Mouse (Mus musculus): ENCODE measurements around the gene Zfp296. TPM values are rescaled to one million over a fixed set of nuclear protein-coding genes. Genes with fewer than 3 reads are reported as not detected.

The Zfp296 gene
- 0.20 and 0.46 TPM in 2 replicates for polyA plus RNA-seq (2015; fragmentation: Nextera tagmentation; extraction: Ambion mirVana)

DNA sequence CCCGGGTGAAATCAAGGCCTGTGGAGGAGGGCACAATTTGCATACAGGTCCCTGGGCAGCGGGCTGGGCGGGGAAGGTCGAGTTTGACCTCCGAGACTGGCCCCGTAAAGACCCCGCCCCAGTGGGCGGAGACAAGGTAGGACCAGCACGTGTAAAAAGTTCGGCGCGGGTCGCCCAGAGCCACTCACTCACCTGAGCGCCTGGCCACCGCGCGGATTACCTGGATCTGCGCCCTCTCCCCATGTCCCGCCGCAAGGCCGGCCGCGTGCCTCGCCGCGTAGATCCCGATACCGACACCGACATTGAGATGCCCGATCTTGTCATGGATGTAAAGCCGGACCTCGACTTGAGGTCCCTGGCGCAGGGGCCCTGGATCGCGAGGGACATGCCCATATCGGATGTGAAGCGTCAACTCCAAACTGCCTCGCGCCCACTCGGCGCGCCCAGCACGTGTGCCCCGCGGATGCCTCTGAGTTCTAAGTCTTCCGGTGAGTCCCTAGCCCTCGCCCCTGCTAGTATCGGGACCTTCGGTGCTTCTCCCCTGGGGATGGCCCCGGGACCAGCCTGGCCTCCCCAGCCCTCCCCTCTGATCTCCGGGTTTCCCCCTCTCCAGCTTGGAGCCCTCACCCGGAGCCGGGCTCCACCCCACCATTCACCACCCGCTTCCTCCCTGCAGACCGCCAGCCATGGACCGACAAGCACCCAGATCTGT lies at the start of gene Zfp296, which contains the start of gene Gemin7:
Gene Zfp296, plus strand, starts transcription at position 147 of the 712 bp plus-strand sequence.
Gene Gemin7, minus strand, starts transcription at position 455 of the 712 bp plus-strand sequence.
- no peak for ATAC-seq
- Histone ChIP-seq H3K4me2 (ENCODE audit: low read length) (peak within 1 kb of the TSS; percentile 60), H3K4me1 (ENCODE audit: control insufficient read depth, insufficient read depth, low read depth, low read length) (peaks cover 16% of the 10 kb centered on the region), H3K9ac (ENCODE audit: low read depth, low read length) (peak within 1 kb of the TSS; percentile 33), H3K36me3 (ENCODE audit: control insufficient read depth, insufficient read depth, low read length) (peaks cover 14% of the 10 kb centered on the region), H3K27me3 (replicated peaks; ENCODE audit: control insufficient read depth, insufficient read depth, low read length) (peaks cover 33% of the 10 kb centered on the region), H3K9me3 (ENCODE audit: control insufficient read depth, low read length) (no peaks in the 10 kb centered on the region), H3K27ac (ENCODE audit: low read depth, low read length) (no peak within 1 kb of the TSS), H3K4me3 (ENCODE audit: low read length) (peak within 1 kb of the TSS; percentile 34)
- 2% methylated on average over 56 of the region's 56 CpGs for WGBS

DNA sequence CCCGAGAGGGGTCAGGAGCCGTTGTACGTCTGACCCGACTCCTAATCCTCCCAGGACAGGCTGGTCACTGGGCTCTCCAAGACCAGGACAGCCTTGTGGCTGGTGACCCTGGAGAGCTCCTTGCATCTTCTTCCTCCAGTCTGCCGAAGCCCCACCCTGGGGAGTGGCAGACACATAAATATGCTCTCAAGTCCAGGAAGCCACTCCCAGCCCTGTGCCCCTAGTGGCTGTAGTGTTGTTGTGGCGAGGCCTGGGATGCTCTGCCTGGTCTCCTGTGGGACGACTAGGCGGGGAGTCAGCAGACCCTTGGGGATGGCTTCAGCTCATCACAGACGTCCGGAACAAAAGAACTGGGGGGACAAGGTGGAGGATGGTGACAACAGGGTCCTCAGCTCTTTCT lies 46.0 kb upstream of the Zfp296 start:
- 76% methylated on average over 10 of the region's 10 CpGs for WGBS
- ATAC-seq = no peak
- H3K36me3 ChIP-seq (ENCODE audit: control insufficient read depth, insufficient read depth, low read length) = peaks cover 32% of the 10 kb centered on the region

DNA sequence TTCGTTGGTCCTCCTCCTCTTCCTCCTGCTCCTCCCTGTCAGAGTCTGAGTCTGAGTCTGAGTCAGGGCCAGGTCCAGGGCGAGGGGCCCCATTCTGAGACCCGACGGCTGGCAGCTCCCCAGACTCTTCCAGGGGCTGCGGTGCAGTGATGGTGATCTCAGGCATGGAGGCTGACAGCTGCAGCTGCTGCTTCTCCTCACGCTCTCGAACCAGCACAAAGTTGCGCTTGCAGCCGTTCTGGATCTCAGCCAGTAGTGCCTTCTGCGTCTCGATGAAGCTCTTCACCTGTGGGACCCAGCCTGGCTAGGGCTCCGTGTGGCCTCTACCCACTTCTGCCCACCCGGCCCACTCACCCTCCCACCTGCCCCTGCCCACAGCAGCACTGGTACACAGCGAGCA lies 44.8 kb upstream of the Zfp296 start:
- H3K27me3 ChIP-seq (replicated peaks; ENCODE audit: control insufficient read depth, insufficient read depth, low read length) = no peaks in the 10 kb centered on the region
- no peak for ATAC-seq
- no peaks in the 10 kb centered on the region for H3K9me3 ChIP-seq (ENCODE audit: control insufficient read depth, low read length)
- 89% methylated on average over 14 of the region's 14 CpGs for WGBS
- no peaks in the 10 kb centered on the region for H3K4me1 ChIP-seq (ENCODE audit: control insufficient read depth, insufficient read depth, low read depth, low read length)
- peaks cover 32% of the 10 kb centered on the region for H3K36me3 ChIP-seq (ENCODE audit: control insufficient read depth, insufficient read depth, low read length)
- no peak overlapping the region for H3K4me3 ChIP-seq (ENCODE audit: low read length)
- no peak overlapping the region for H3K27ac ChIP-seq (ENCODE audit: low read depth, low read length)
- H3K9ac ChIP-seq (ENCODE audit: low read depth, low read length) = no peak overlapping the region
- no peak overlapping the region for H3K4me2 ChIP-seq (ENCODE audit: low read length)

More for the DNA sequence above, 46.0 kb upstream of the Zfp296 start:
- Histone ChIP-seq H3K9ac (ENCODE audit: low read depth, low read length) (no peak overlapping the region), H3K27me3 (replicated peaks; ENCODE audit: control insufficient read depth, insufficient read depth, low read length) (no peaks in the 10 kb centered on the region), H3K9me3 (ENCODE audit: control insufficient read depth, low read length) (no peaks in the 10 kb centered on the region), H3K4me3 (ENCODE audit: low read length) (no peak overlapping the region), H3K4me1 (ENCODE audit: control insufficient read depth, insufficient read depth, low read depth, low read length) (no peaks in the 10 kb centered on the region), H3K27ac (ENCODE audit: low read depth, low read length) (no peak overlapping the region), H3K4me2 (ENCODE audit: low read length) (no peak overlapping the region)

DNA sequence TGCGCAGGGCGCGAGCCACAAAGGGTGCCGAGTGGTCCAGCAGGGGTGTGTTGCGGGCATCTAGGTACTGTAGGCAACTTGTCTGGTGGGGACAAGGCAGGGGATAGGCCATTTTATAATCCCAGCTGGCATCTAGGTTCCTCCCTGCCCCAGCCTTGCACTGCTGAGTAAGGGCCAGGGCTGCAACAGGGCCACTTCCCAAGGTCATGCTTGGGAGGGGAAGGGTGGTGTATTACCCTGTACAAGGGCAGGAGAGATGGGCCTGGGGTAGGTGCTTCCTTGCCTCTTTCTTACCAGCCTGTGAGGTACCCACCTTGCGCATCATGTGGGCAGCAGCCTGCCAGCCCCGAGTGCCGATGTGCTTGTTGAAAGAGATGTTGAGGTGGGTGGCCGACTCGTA lies 42.4 kb upstream of the Zfp296 start:
- H3K9ac ChIP-seq (ENCODE audit: low read depth, low read length) = no peak overlapping the region
- no peak overlapping the region for H3K4me3 ChIP-seq (ENCODE audit: low read length)
- H3K9me3 ChIP-seq (ENCODE audit: control insufficient read depth, low read length) = no peaks in the 10 kb centered on the region
- H3K27ac ChIP-seq (ENCODE audit: low read depth, low read length) = no peak overlapping the region
- H3K4me2 ChIP-seq (ENCODE audit: low read length) = no peak overlapping the region
- H3K4me1 ChIP-seq (ENCODE audit: control insufficient read depth, insufficient read depth, low read depth, low read length) = no peaks in the 10 kb centered on the region
- H3K27me3 ChIP-seq (replicated peaks; ENCODE audit: control insufficient read depth, insufficient read depth, low read length) = no peaks in the 10 kb centered on the region
- 93% methylated on average over 10 of the region's 10 CpGs for WGBS
- H3K36me3 ChIP-seq (ENCODE audit: control insufficient read depth, insufficient read depth, low read length) = peaks cover 32% of the 10 kb centered on the region
- ATAC-seq = no peak

DNA sequence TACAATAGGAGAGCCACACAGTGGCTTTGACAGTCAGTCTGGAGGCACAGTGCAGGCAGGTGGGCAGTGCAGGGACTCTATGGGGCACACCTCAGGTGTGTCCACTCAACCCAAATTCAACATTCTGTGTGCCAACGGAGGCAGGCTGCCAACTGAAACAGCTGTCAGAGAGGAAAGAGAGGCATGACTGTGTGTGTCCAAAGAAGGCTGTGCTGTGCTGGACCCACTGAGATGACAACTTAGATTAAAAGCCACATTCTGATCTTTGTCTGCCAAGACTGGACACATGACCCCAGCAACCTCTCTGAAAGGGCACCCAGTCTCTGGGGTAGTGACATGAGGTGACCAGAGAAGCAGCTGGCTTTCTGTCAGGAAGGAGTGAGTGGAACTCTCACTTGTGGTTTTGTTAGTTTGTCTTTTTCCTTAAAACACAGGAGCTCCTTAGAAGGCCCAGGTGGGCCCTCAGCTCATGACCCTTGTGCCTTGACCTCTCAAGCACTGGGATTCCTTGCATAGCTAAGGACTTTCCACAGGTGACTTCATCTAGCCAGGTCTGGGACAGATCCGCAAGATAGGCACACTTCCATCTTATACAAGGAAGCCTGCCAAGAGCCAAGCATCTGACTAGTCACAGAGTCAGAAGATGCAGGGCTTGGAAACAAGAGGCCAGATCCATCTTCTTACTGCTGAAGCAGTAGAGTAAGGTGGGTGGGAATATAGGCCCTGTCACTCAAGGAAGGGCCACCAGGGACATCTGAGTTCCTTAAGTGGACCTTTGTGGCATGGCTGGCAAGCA lies 36.1 kb upstream of the Zfp296 start:
- no peaks in the 10 kb centered on the region for H3K9me3 ChIP-seq (ENCODE audit: control insufficient read depth, low read length)
- 68% methylated on average over 2 of the region's 2 CpGs for WGBS
- no peak overlapping the region for H3K9ac ChIP-seq (ENCODE audit: low read depth, low read length)
- H3K4me2 ChIP-seq (ENCODE audit: low read length) = no peak overlapping the region
- no peaks in the 10 kb centered on the region for H3K36me3 ChIP-seq (ENCODE audit: control insufficient read depth, insufficient read depth, low read length)
- H3K27ac ChIP-seq (ENCODE audit: low read depth, low read length) = no peak overlapping the region
- ATAC-seq = no peak
- H3K4me1 ChIP-seq (ENCODE audit: control insufficient read depth, insufficient read depth, low read depth, low read length) = peaks cover 23% of the 10 kb centered on the region
- no peak overlapping the region for H3K4me3 ChIP-seq (ENCODE audit: low read length)
- no peaks in the 10 kb centered on the region for H3K27me3 ChIP-seq (replicated peaks; ENCODE audit: control insufficient read depth, insufficient read depth, low read length)

DNA sequence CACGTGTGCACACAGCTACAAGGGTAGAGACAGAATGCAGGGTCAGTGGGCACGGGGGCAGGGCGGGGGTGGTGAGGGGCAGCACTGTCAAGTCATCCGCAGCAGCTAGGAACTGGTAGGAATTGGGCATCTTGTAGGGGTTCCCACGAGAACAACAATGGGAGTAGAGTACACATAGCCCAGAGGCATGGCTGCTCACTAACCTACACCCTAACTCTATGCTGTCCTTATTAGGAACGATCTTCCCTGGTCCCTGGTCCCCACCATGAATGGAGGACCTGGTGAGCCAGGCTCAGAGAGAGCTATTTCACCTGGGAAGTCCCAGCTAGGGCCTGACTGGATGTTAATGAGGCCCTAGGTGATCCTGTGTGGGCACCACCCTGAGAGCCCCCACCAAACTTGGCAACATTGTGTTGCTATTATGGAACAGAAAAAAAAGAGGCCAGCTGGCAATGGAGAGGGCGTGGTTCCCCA lies 35.4 kb upstream of the Zfp296 start:
- WGBS = 53% methylated on average over 7 of the region's 7 CpGs
- no peak overlapping the region for H3K4me2 ChIP-seq (ENCODE audit: low read length)
- H3K4me1 ChIP-seq (ENCODE audit: control insufficient read depth, insufficient read depth, low read depth, low read length) = peaks cover 23% of the 10 kb centered on the region
- no peak overlapping the region for H3K4me3 ChIP-seq (ENCODE audit: low read length)
- H3K9ac ChIP-seq (ENCODE audit: low read depth, low read length) = no peak overlapping the region
- ATAC-seq = peak; percentile 15
- H3K27me3 ChIP-seq (replicated peaks; ENCODE audit: control insufficient read depth, insufficient read depth, low read length) = no peaks in the 10 kb centered on the region
- peak overlapping the region; percentile 6; the same call in 1 of the 2 replicates for H3K27ac ChIP-seq (ENCODE audit: low read depth, low read length)
- no peaks in the 10 kb centered on the region for H3K9me3 ChIP-seq (ENCODE audit: control insufficient read depth, low read length)
- no peaks in the 10 kb centered on the region for H3K36me3 ChIP-seq (ENCODE audit: control insufficient read depth, insufficient read depth, low read length)

DNA sequence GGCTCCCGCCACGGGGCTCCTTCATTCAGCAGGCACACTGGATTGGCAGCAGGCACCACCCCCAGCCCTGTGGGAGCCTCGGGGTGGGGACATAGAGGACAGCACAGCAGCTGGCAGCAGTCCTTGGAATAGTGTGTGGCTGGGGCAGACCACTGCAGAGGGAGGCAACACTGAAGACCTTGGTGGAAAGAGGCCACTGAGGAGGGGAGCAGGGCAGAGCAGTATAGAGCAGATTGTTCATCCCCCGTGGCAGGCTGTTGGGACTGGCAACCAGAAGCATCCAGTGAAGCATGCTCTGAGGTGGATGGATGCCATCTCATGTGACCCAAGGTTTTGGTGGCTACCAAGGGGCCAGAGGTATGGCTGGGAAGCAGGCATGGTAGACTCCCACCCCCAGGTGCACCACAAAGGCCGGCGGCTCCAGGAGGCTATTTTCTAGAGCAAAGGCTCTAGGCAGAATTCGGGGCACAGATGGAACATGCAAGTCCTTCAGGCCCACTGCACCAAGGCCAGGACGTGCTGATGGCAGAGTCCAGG lies 34.9 kb upstream of the Zfp296 start:
- peak overlapping the region; percentile 39 for H3K27ac ChIP-seq (ENCODE audit: low read depth, low read length)
- WGBS = 55% methylated on average over 8 of the region's 8 CpGs
- ATAC-seq = peak; percentile 82

DNA sequence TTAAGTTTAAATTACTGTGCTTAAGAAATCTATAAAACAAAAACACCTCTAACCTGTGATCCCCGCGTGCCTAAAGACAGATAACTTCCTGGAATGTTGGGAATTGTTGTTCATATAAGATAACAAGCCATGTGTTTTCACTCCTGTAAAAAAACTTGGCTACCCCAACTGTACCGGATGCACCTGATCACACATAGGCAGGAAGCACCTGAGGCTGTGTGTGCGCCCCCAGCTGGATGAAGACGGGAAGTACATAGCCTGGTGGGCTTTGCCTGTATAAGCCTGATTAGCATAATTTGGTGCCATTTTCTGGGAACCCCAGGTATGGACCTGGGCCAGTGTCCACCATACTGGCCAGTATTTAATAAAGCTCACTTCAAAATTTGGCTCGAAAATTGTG lies 33.5 kb upstream of the Zfp296 start:
- Histone ChIP-seq H3K4me1 (ENCODE audit: control insufficient read depth, insufficient read depth, low read depth, low read length) (peaks cover 23% of the 10 kb centered on the region), H3K36me3 (ENCODE audit: control insufficient read depth, insufficient read depth, low read length) (no peaks in the 10 kb centered on the region), H3K4me3 (ENCODE audit: low read length) (no peak overlapping the region), H3K9me3 (ENCODE audit: control insufficient read depth, low read length) (no peaks in the 10 kb centered on the region), H3K4me2 (ENCODE audit: low read length) (no peak overlapping the region), H3K27me3 (replicated peaks; ENCODE audit: control insufficient read depth, insufficient read depth, low read length) (no peaks in the 10 kb centered on the region), H3K9ac (ENCODE audit: low read depth, low read length) (no peak overlapping the region), H3K27ac (ENCODE audit: low read depth, low read length) (no peak overlapping the region)
- WGBS = 62% methylated on average over 6 of the region's 6 CpGs
- ATAC-seq = no peak

More for the DNA sequence above, 34.9 kb upstream of the Zfp296 start:
- H3K4me1 ChIP-seq (ENCODE audit: control insufficient read depth, insufficient read depth, low read depth, low read length) = peaks cover 23% of the 10 kb centered on the region
- H3K27me3 ChIP-seq (replicated peaks; ENCODE audit: control insufficient read depth, insufficient read depth, low read length) = no peaks in the 10 kb centered on the region
- H3K36me3 ChIP-seq (ENCODE audit: control insufficient read depth, insufficient read depth, low read length) = no peaks in the 10 kb centered on the region
- H3K4me3 ChIP-seq (ENCODE audit: low read length) = no peak overlapping the region
- no peak overlapping the region for H3K4me2 ChIP-seq (ENCODE audit: low read length)
- H3K9ac ChIP-seq (ENCODE audit: low read depth, low read length) = no peak overlapping the region; the same call in 1 of the 2 replicates
- H3K9me3 ChIP-seq (ENCODE audit: control insufficient read depth, low read length) = no peaks in the 10 kb centered on the region

DNA sequence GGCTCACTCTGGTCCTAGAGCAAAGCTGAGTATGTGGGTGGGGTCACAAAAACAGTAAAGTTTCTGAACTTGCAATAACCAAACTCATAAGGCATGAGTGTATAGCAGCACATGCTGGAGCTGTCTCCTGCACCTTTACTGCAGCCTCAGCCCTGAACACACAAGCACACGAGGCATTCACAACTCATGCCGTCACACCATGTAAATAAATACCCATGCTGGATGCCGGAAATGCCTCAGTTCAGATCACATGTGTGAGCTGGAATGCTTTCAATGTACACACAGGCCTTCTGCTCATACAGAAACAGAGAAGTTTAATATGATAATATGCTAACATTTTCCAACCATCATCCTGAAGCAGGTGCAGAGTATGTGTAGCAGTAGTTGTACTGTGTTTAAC lies 31.1 kb upstream of the Zfp296 start:
- Histone ChIP-seq H3K9ac (ENCODE audit: low read depth, low read length) (no peak overlapping the region), H3K36me3 (ENCODE audit: control insufficient read depth, insufficient read depth, low read length) (no peaks in the 10 kb centered on the region), H3K4me1 (ENCODE audit: control insufficient read depth, insufficient read depth, low read depth, low read length) (peaks cover 20% of the 10 kb centered on the region), H3K27me3 (replicated peaks; ENCODE audit: control insufficient read depth, insufficient read depth, low read length) (no peaks in the 10 kb centered on the region), H3K9me3 (ENCODE audit: control insufficient read depth, low read length) (no peaks in the 10 kb centered on the region), H3K27ac (ENCODE audit: low read depth, low read length) (no peak overlapping the region), H3K4me2 (ENCODE audit: low read length) (no peak overlapping the region), H3K4me3 (ENCODE audit: low read length) (no peak overlapping the region)
- 64% methylated on average over 3 of the region's 3 CpGs for WGBS
- no peak for ATAC-seq

Measured in hindbrain, embryonic 16.5 days (tissue).